Mouse (Mus musculus): Measurements from ENCODE around the gene Erg. TPM values are rescaled to one million over a fixed set of nuclear protein-coding genes. Genes with fewer than 3 reads are reported as not detected.

The Erg gene
- polyA plus RNA-seq, 1 experiment from 2014 or later: 7.3 TPM

- Histone ChIP-seq H3K9ac (no peak overlapping the region), H3K9me3 (replicated peaks) (no peaks in the 10 kb centered on the region), H3K4me1 (no peaks in the 10 kb centered on the region), H3K4me3 (no peak overlapping the region), H3K36me3 (no peaks in the 10 kb centered on the region), H3K27ac (no peak overlapping the region), H3K4me2 (replicated peaks) (no peak overlapping the region), H3K27me3 (no peaks in the 10 kb centered on the region)
- no peak for ATAC-seq (ENCODE audit: low FRiP score)
- WGBS: 91% methylated on average over 10 of the region's 10 CpGs
These were observed 89.7 kb downstream of the Erg start for GRCm38 (mm10) chr16:95496582-95497300.

- Histone ChIP-seq H3K27ac (no peak overlapping the region), H3K4me1 (0 out of 2 replicates have a peak, but pooled peaks cover 3% of the 10 kb centered on the region), H3K4me2 (replicated peaks) (no peak overlapping the region), H3K36me3 (no peaks in the 10 kb centered on the region), H3K27me3 (no peaks in the 10 kb centered on the region), H3K9me3 (replicated peaks) (no peaks in the 10 kb centered on the region), H3K4me3 (no peak overlapping the region), H3K9ac (no peak overlapping the region)
- no peak for ATAC-seq (ENCODE audit: low FRiP score)
- 59% methylated on average over 3 of the region's 3 CpGs for WGBS
These were observed 92.3 kb downstream of the Erg start for GRCm38 (mm10) chr16:95494108-95494507.

- no peak for ATAC-seq (ENCODE audit: low FRiP score)
- Histone ChIP-seq H3K27ac (no peak overlapping the region), H3K4me3 (no peak overlapping the region), H3K4me2 (replicated peaks) (no peak overlapping the region), H3K9ac (no peak overlapping the region), H3K4me1 (0 out of 2 replicates have a peak, but pooled peaks cover 3% of the 10 kb centered on the region), H3K27me3 (no peaks in the 10 kb centered on the region), H3K9me3 (replicated peaks) (no peaks in the 10 kb centered on the region), H3K36me3 (no peaks in the 10 kb centered on the region)
- WGBS: 83% methylated on average over 8 of the region's 8 CpGs
These were observed 93.1 kb downstream of the Erg start for GRCm38 (mm10) chr16:95493336-95493735.

GRCm38 (mm10) chr16:95492146-95492545, 94.2 kb downstream of the Erg start:
- WGBS: 80% methylated on average over 7 of the region's 7 CpGs
- H3K9me3 ChIP-seq (replicated peaks): no peaks in the 10 kb centered on the region
- no peak overlapping the region for H3K27ac ChIP-seq
- H3K4me3 ChIP-seq: no peak overlapping the region
- ATAC-seq (ENCODE audit: low FRiP score): no peak
- no peak overlapping the region for H3K4me2 ChIP-seq (replicated peaks)
- 0 out of 2 replicates have a peak, but pooled peaks cover 3% of the 10 kb centered on the region for H3K4me1 ChIP-seq
- H3K36me3 ChIP-seq: no peaks in the 10 kb centered on the region
- no peaks in the 10 kb centered on the region for H3K27me3 ChIP-seq
- no peak overlapping the region for H3K9ac ChIP-seq

GRCm38 (mm10) chr16:95490386-95490785, 96.0 kb downstream of the Erg start:
- no peak overlapping the region for H3K27ac ChIP-seq
- 0 out of 2 replicates have a peak, but pooled peaks cover 3% of the 10 kb centered on the region for H3K4me1 ChIP-seq
- no peak for ATAC-seq (ENCODE audit: low FRiP score)
- no peak overlapping the region for H3K4me2 ChIP-seq (replicated peaks)
- no peak overlapping the region for H3K4me3 ChIP-seq
- no peak overlapping the region for H3K9ac ChIP-seq
- no peaks in the 10 kb centered on the region for H3K27me3 ChIP-seq
- WGBS: 58% methylated on average over 5 of the region's 5 CpGs
- H3K9me3 ChIP-seq (replicated peaks): no peaks in the 10 kb centered on the region
- no peaks in the 10 kb centered on the region for H3K36me3 ChIP-seq

GRCm38 (mm10) chr16:95487606-95488351, 98.6 kb downstream of the Erg start:
- H3K27ac ChIP-seq: no peak overlapping the region
- WGBS: 84% methylated on average over 9 of the region's 9 CpGs
- no peak overlapping the region for H3K9ac ChIP-seq
- H3K4me2 ChIP-seq (replicated peaks): no peak overlapping the region
- H3K9me3 ChIP-seq (replicated peaks): no peaks in the 10 kb centered on the region
- 0 out of 2 replicates have a peak, but pooled peaks cover 3% of the 10 kb centered on the region for H3K4me1 ChIP-seq
- ATAC-seq (ENCODE audit: low FRiP score): no peak
- no peak overlapping the region for H3K4me3 ChIP-seq
- H3K27me3 ChIP-seq: no peaks in the 10 kb centered on the region
- no peaks in the 10 kb centered on the region for H3K36me3 ChIP-seq

GRCm38 (mm10) chr16:95481176-95481575, 105.2 kb downstream of the Erg start:
- Histone ChIP-seq H3K36me3 (no peaks in the 10 kb centered on the region), H3K27ac (no peak overlapping the region), H3K27me3 (no peaks in the 10 kb centered on the region), H3K4me2 (replicated peaks) (no peak overlapping the region), H3K4me1 (no peaks in the 10 kb centered on the region), H3K9ac (no peak overlapping the region), H3K9me3 (replicated peaks) (no peaks in the 10 kb centered on the region), H3K4me3 (no peak overlapping the region)
- ATAC-seq (ENCODE audit: low FRiP score): no peak
- WGBS: 94% methylated on average over 13 of the region's 13 CpGs

GRCm38 (mm10) chr16:95478558-95478957, 107.8 kb downstream of the Erg start:
- no peak overlapping the region for H3K4me2 ChIP-seq (replicated peaks)
- ATAC-seq (ENCODE audit: low FRiP score): no peak
- H3K4me1 ChIP-seq: no peaks in the 10 kb centered on the region
- H3K27ac ChIP-seq: no peak overlapping the region
- H3K9me3 ChIP-seq (replicated peaks): no peaks in the 10 kb centered on the region
- H3K36me3 ChIP-seq: no peaks in the 10 kb centered on the region
- H3K27me3 ChIP-seq: no peaks in the 10 kb centered on the region
- no peak overlapping the region for H3K9ac ChIP-seq
- 87% methylated on average over 5 of the region's 5 CpGs for WGBS
- no peak overlapping the region for H3K4me3 ChIP-seq

GRCm38 (mm10) chr16:95475041-95475440, 111.4 kb downstream of the Erg start:
- no peak for ATAC-seq (ENCODE audit: low FRiP score)
- H3K27me3 ChIP-seq: no peaks in the 10 kb centered on the region
- H3K4me1 ChIP-seq: no peaks in the 10 kb centered on the region
- H3K9ac ChIP-seq: no peak overlapping the region
- H3K36me3 ChIP-seq: no peaks in the 10 kb centered on the region
- 84% methylated on average over 3 of the region's 3 CpGs for WGBS
- H3K9me3 ChIP-seq (replicated peaks): no peaks in the 10 kb centered on the region
- no peak overlapping the region for H3K27ac ChIP-seq
- H3K4me2 ChIP-seq (replicated peaks): no peak overlapping the region
- H3K4me3 ChIP-seq: no peak overlapping the region

GRCm38 (mm10) chr16:95473946-95474345, 112.4 kb downstream of the Erg start:
- no peaks in the 10 kb centered on the region for H3K36me3 ChIP-seq
- 89% methylated on average over 3 of the region's 3 CpGs for WGBS
- ATAC-seq (ENCODE audit: low FRiP score): no peak

GRCm38 (mm10) chr16:95472771-95473170, 113.6 kb downstream of the Erg start:
- H3K36me3 ChIP-seq: no peaks in the 10 kb centered on the region
- H3K9ac ChIP-seq: no peak overlapping the region
- H3K9me3 ChIP-seq (replicated peaks): no peaks in the 10 kb centered on the region
- no peak for ATAC-seq (ENCODE audit: low FRiP score)
- WGBS: 88% methylated on average over 11 of the region's 11 CpGs
- H3K4me2 ChIP-seq (replicated peaks): no peak overlapping the region
- H3K4me1 ChIP-seq: no peaks in the 10 kb centered on the region
- no peaks in the 10 kb centered on the region for H3K27me3 ChIP-seq
- H3K27ac ChIP-seq: no peak overlapping the region
- H3K4me3 ChIP-seq: no peak overlapping the region

More at GRCm38 (mm10) chr16:95473946-95474345, 112.4 kb downstream of the Erg start:
- Histone ChIP-seq H3K27me3 (no peaks in the 10 kb centered on the region), H3K4me1 (no peaks in the 10 kb centered on the region), H3K9ac (no peak overlapping the region), H3K27ac (no peak overlapping the region), H3K4me2 (replicated peaks) (no peak overlapping the region), H3K4me3 (no peak overlapping the region), H3K9me3 (replicated peaks) (no peaks in the 10 kb centered on the region)

GRCm38 (mm10) chr16:95469262-95470139, 116.9 kb downstream of the Erg start:
- Histone ChIP-seq H3K9ac (no peak overlapping the region), H3K9me3 (replicated peaks) (no peaks in the 10 kb centered on the region), H3K4me1 (0 out of 2 replicates have a peak, but pooled peaks cover 2% of the 10 kb centered on the region), H3K27me3 (no peaks in the 10 kb centered on the region), H3K4me3 (no peak overlapping the region), H3K4me2 (replicated peaks) (no peak overlapping the region), H3K27ac (peak overlapping the region; percentile 67; the same call in 1 of the 2 replicates), H3K36me3 (no peaks in the 10 kb centered on the region)
- 63% methylated on average over 9 of the region's 9 CpGs for WGBS
- ATAC-seq (ENCODE audit: low FRiP score): no peak
